Mouse (Mus musculus) liver, embryonic 14.5 days (tissue): Measurements from ENCODE around the gene Dpp7. TPM values are rescaled to one million over a fixed set of nuclear protein-coding genes. Genes with fewer than 3 reads are reported as not detected.

Source experiments
- ATAC-seq: fragments of 200-750 bp; cut with Nextera tagmentation; 2 replicates; pipeline ENCODE4 v1.8.0; 2017; ENCODE audit warnings: moderate number of reproducible peaks, mild to moderate bottlenecking, moderate library complexity; ENCODE audit not compliant: insufficient read depth
- DNase-seq, 3 experiments: peaks; one replicate each; pipeline ENCODE4 v3.0.0-alpha.2; 2012 to 2013; ENCODE audit warnings: low read depth in 3 of 3, low spot score in 3 of 3
- H3K27ac ChIP-seq: fragments of 300-500 bp; sonication (generic); 2 replicates; pipeline ENCODE4 v1.5.1; 2014; ENCODE audit warnings: moderate library complexity, mild to moderate bottlenecking, control low read depth, inconsistent platforms
- H3K27me3 ChIP-seq: fragments of 300-500 bp; sonication (generic); 2 replicates; pipeline ENCODE4 v1.6.1; 2014; ENCODE audit warnings: mild to moderate bottlenecking, low read length, moderate library complexity; ENCODE audit not compliant: control insufficient read depth, insufficient read depth
- H3K36me3 ChIP-seq: fragments of 300-500 bp; sonication (generic); replicated peaks from 2 replicates; pipeline ENCODE4 v1.6.1; 2014; ENCODE audit warnings: low read depth; ENCODE audit not compliant: control insufficient read depth, insufficient read depth
- H3K4me1 ChIP-seq, 2 experiments: fragments of 200-500 bp in 1 of 2; fragments of 300-500 bp in 1 of 2; sonication (generic) in 1 of 2; replicated peaks; 2 replicates each; pipeline ENCODE4 v1.6.1; 2012 to 2014; ENCODE audit warnings: antibody characterized with exemption in 1 of 2, inconsistent platforms in 1 of 2, low read length in 1 of 2; ENCODE audit not compliant: control insufficient read depth in 2 of 2, insufficient read depth in 2 of 2
- H3K4me2 ChIP-seq: fragments of 300-500 bp; sonication (generic); 2 replicates; pipeline ENCODE4 v1.6.1; 2014; ENCODE audit warnings: low read depth, mild to moderate bottlenecking, control low read depth, moderate library complexity
- H3K4me3 ChIP-seq, 2 experiments: fragments of 200-500 bp in 1 of 2; fragments of 300-500 bp in 1 of 2; sonication (generic) in 1 of 2; 2 replicates each; pipeline ENCODE4 v1.5.1; 2012 to 2014; ENCODE audit warnings: low read depth in 2 of 2, low read length in 2 of 2, mild to moderate bottlenecking in 2 of 2, control low read depth in 1 of 2, inconsistent platforms in 1 of 2, moderate library complexity in 1 of 2; ENCODE audit not compliant: insufficient read depth in 1 of 2
- H3K9ac ChIP-seq: fragments of 300-500 bp; sonication (generic); replicated peaks from 2 replicates; pipeline ENCODE4 v1.6.1; 2014; ENCODE audit warnings: mild to moderate bottlenecking, control low read depth, moderate library complexity
- H3K9me3 ChIP-seq: fragments of 300-500 bp; sonication (generic); 2 replicates; pipeline ENCODE4 v1.6.1; 2016; ENCODE audit warnings: low read length, mixed read lengths; ENCODE audit not compliant: control insufficient read depth
- CTCF ChIP-seq: IDR thresholded peaks from 2 replicates; pipeline ENCODE4 v1.5.1; 2016; ENCODE audit warnings: antibody characterized with exemption, low read depth, control low read depth
- EP300 ChIP-seq: IDR thresholded peaks from 2 replicates; pipeline ENCODE4 v1.6.1; 2016; ENCODE audit warnings: antibody characterized with exemption, low read depth
- WGBS: fragments of 180-500 bp; shearing (Covaris S2); extraction: QIAGEN DNeasy Blood & Tissue Kit; methylation state at CpG from one replicate; pipeline ENCODE4 v1.1.7; 2014; ENCODE audit not compliant: insufficient replicate concordance; 5-methylcytosine and 5-hydroxymethylcytosine counted together
- polyA plus RNA-seq, 2 experiments: library from polyadenylated mRNA; depleted of rRNA in 1 of 2; stranded (reverse) in 1 of 2; unstranded in 1 of 2; fragments of >200 nt; fragmentation: Nextera tagmentation in 1 of 2; extraction: Ambion mirVana in 1 of 2; gene quantifications; 2 replicates each; pipeline versions ENCODE4 v1.2.1 to v1.2.3; 2012 to 2014

Dpp7 gene
- polyA plus RNA-seq, 2 experiments = 9.4 to 10.6 TPM

DNA sequence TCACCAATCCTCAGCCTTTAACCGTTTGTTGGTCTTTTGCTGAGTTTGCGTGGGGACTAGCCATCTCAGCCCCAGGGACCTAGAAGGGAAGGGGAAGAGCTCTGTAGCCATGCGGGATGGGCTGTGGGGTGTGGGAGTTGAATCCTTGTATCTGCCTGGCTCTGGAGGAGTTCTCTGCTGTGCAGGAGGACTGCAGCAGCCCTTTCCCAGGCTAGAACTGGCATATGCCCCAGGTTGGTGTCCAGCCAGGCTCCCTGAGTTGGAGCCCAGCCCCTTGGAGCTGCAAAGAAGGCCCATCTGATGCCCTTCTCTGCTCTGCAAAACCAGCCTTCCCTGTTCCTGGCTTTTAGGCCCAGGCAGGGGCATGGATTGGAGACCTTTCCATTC, 40.4 kb upstream of the Dpp7 start:
- H3K9me3 ChIP-seq = no peaks in the 10 kb centered on the region
- TF ChIP-seq CTCF (no peak), EP300 (no peak)
- no peak overlapping the region for H3K9ac ChIP-seq
- H3K4me2 ChIP-seq = no peak overlapping the region
- DNase-seq = no peak
- no peak for ATAC-seq
- no peaks in the 10 kb centered on the region for H3K36me3 ChIP-seq
- H3K27me3 ChIP-seq = peaks cover 60% of the 10 kb centered on the region
- H3K4me3 ChIP-seq = no peak overlapping the region
- no peaks in the 10 kb centered on the region; a peak in 1 of 4 replicates for H3K4me1 ChIP-seq
- H3K27ac ChIP-seq = no peak overlapping the region
- 20% methylated on average over 3 of the region's 3 CpGs for WGBS

DNA sequence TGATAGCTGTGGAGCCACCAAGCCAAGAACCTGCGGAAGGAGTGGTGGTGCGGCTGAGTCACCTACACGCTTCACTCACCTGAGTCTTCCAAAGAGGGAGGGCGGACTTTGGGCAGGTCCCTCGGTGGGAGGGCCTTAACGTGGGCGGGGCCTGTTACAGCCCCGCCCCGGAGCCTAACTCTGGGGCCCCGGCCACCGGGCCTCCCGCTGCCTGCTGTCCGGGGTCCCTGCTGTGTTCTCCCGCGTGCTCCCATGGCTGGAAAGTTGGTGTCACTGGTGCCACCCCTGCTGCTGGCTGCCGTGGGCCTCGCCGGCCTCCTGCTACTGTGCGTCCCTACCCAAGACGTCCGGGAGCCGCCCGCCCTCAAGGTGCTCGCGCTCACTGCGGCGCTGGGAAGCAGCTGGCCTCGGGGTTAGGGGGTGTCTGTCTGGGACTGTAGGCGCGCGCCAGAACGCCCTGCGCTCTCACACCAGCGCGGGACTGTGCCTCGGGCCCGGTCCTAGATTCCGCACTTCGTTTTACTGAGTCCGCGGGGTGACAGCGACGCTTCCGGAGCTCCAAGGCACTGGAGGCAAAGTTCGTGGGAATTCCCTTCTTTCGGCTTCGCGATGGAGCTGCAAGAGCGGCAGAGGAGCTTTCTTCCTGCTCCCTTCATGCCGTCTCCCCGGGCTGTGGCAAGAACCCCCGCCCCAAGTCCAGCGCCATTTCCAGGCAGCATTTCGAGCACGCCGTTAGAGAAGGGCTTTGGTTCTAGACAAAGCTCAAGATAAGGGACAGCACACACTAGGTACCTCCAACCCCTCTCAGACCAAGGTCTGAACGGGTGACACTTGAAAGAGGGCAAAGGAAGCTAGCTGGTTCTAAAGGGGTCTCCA, 39.8 kb upstream of the Dpp7 start, which contains the start of gene Entpd2:
Gene Entpd2, plus strand, starts transcription at position 154 of the 876 bp plus-strand sequence.
- H3K9ac ChIP-seq = no peak within 1 kb of the TSS
- no peaks in the 10 kb centered on the region; a peak in 1 of 4 replicates for H3K4me1 ChIP-seq
- no peak within 1 kb of the TSS for H3K27ac ChIP-seq
- peaks cover 56% of the 10 kb centered on the region for H3K27me3 ChIP-seq
- no peaks in the 10 kb centered on the region for H3K9me3 ChIP-seq
- WGBS = 2% methylated on average over 57 of the region's 57 CpGs
- no peak for ATAC-seq
- TF ChIP-seq CTCF = no peak
- TF ChIP-seq EP300 = no peak
- peak within 1 kb of the TSS; percentile 65 for H3K4me2 ChIP-seq
- no peak for DNase-seq
- no peaks in the 10 kb centered on the region for H3K36me3 ChIP-seq
- H3K4me3 ChIP-seq = peak within 1 kb of the TSS in 1 of 2 experiments; percentile 41; a peak in 2 of 4 replicates

GRCm38 (mm10) chr2:25394281-25395221, 38.4 kb upstream of the Dpp7 start:
- Histone ChIP-seq H3K36me3 (no peaks in the 10 kb centered on the region), H3K9me3 (no peaks in the 10 kb centered on the region), H3K27ac (no peak overlapping the region), H3K4me2 (no peak overlapping the region), H3K27me3 (peaks cover 43% of the 10 kb centered on the region), H3K4me1 (no peaks in the 10 kb centered on the region; a peak in 1 of 4 replicates), H3K9ac (no peak overlapping the region), H3K4me3 (no peak overlapping the region)
- TF ChIP-seq EP300 (no peak), CTCF (no peak)
- 31% methylated on average over 3 of the region's 3 CpGs for WGBS
- DNase-seq (no peak), ATAC-seq (no peak)

GRCm38 (mm10) chr2:25391266-25391665, 35.1 kb upstream of the Dpp7 start:
- ATAC-seq (no peak), DNase-seq (no peak)
- Histone ChIP-seq H3K27me3 (peaks cover 20% of the 10 kb centered on the region), H3K36me3 (no peaks in the 10 kb centered on the region), H3K4me3 (no peak overlapping the region), H3K9me3 (no peaks in the 10 kb centered on the region), H3K4me2 (no peak overlapping the region), H3K27ac (no peak overlapping the region), H3K9ac (no peak overlapping the region; the same call in 1 of the 2 replicates), H3K4me1 (no peaks in the 10 kb centered on the region; a peak in 1 of 4 replicates)
- WGBS = 62% methylated on average over 5 of the region's 5 CpGs
- TF ChIP-seq EP300 (no peak), CTCF (no peak)

DNA sequence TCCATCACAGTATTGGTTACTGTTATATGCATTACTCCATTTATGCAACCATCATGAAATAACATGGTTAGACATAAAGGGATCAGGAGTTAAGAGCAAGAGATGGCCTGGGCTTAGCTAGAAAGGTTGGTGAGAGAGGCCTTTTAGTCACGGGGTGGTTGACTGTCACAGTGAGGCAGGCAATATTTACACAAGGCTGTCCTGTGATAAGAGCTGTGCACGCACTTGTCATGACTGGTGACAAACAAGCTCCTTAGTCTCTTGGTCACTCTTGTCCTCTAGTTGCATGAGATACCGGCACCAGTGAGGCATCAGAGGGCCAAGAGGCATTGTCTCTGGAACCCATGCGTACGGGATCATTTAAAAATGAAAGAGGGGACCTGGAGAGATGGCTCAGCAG, 28.3 kb upstream of the Dpp7 start:
- H3K4me3 ChIP-seq = no peak overlapping the region
- no peak for TF ChIP-seq EP300
- H3K4me2 ChIP-seq = no peak overlapping the region
- DNase-seq = no peak
- no peaks in the 10 kb centered on the region for H3K9me3 ChIP-seq
- no peak overlapping the region for H3K9ac ChIP-seq
- no peaks in the 10 kb centered on the region for H3K36me3 ChIP-seq
- no peaks in the 10 kb centered on the region for H3K27me3 ChIP-seq
- no peaks in the 10 kb centered on the region for H3K4me1 ChIP-seq
- ATAC-seq = no peak
- WGBS = 53% methylated on average over 5 of the region's 5 CpGs
- no peak overlapping the region for H3K27ac ChIP-seq
